Mouse (Mus musculus) Muller cell, postnatal 12 days (primary cell): ENCODE measurements at regions not wholly inside any gene's neighbourhood (a gene's known extent, or its start where the extent isn't known, plus 50 kb on each side); places are given as distances from the start of the nearest gene placed in this dataset.

Experiments used
- DNase-seq: peaks from one replicate; pipeline ENCODE4 v3.0.0-alpha.2; 2015; ENCODE audit errors: inconsistent ontology term

DNA sequence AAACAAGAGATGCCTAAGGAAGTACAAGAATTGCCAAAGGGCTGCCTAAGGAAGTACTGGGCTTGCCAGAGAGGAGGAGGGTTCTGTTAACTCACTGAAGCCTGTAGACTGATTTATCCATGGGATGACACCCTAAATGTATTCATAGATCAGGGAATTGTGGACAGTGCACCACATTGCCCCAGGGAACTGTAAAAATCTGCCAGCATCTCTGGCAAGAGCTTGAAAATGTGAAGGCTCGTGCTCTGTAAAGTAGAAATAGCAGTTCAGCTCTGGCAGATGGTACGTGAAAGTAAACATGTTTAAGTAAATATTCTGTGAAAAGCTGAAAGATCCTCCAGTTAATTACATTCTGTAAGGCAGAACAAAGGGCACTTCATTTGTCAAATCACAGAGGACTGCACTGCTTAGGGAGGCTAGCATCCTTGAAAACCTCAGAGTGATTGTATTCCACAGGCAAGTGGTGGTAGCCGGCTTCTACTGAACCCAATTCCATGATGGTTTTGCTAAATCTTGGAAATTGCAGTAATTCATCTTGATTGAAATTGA is 445.9 kb upstream of the Grin3a start:
- DNase-seq: no peak

- no peak for DNase-seq
Measured at GRCm38 (mm10) chr4:50286602-50287001, 441.1 kb upstream of the Grin3a start.

- no peak for DNase-seq
Measured at GRCm38 (mm10) chr4:50259012-50259601, 413.6 kb upstream of the Grin3a start.

GRCm38 (mm10) chr4:50242042-50242441 is 396.5 kb upstream of the Grin3a start:
- DNase-seq: no peak

- peak; percentile 54 for DNase-seq
Measured at GRCm38 (mm10) chr4:50240951-50241350, 395.4 kb upstream of the Grin3a start.

DNA sequence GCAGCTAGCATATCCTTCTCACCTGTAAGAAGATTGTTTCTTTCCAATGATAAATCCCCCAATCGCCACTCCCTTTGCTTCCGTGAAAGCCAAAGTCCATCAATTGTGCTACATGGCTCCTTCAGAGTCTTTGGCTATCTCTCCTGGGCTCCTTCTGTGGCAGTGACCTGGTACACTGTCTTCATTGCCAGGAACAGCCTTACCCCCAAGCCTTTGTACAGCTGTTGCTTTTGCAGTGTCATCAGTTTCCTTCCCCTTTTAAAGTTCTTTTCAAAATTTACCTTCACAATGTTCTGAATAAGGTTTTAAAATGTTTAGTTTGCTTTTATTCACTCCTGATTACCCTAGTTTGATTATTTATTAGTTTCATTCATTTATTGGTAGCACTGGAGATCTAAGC is 393.8 kb upstream of the Grin3a start:
- DNase-seq: no peak

- DNase-seq: no peak
Measured at GRCm38 (mm10) chr4:50235476-50235875, 389.9 kb upstream of the Grin3a start.

- DNase-seq: no peak
Measured at GRCm38 (mm10) chr4:50203348-50203747, 357.8 kb upstream of the Grin3a start.

GRCm38 (mm10) chr4:50177196-50177595 is 331.7 kb upstream of the Grin3a start:
- no peak for DNase-seq

DNA sequence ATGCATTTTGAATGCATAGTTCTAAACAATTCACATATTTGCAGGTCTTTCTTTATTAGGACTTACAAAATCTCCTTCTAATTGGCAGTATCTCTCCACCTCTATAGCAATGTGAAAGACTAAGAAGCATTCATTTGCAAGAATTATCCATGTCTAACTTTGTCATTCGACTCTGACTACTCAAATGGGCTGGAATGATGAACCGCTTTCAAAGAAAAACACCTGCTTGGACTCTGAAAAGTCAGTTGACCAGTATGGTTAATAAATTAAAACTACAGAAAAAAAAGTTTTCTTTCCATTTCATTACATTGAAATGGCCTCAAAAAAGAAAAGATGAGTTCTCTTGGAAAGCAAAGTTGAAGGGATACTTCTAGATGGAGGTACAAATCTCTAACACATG is 331.1 kb upstream of the Grin3a start:
- no peak for DNase-seq

- DNase-seq: no peak
Measured at GRCm38 (mm10) chr4:50160893-50161292, 315.3 kb upstream of the Grin3a start.

DNA sequence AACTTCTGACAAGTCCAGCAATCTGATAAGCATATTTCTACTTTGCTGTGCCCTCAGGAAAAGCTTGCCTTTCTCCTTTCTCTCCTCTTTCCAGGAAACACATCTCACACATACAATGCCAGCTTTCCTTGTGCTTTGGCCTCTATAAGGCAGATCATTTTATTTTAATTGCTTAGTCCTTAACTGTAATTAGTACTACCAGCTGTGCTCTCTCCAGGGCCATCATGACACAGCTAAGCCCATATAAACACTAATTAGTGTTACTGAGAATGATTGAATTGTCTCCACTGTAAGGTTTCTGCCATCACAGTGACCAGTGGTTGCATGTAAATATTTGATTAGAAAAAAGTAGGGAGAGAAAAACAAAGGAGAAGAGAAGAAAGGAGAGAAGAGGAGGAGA is 300.4 kb upstream of the Grin3a start:
- peak; percentile 11 for DNase-seq

- DNase-seq: no peak
Measured at GRCm38 (mm10) chr4:50130262-50130661, 284.7 kb upstream of the Grin3a start.

DNA sequence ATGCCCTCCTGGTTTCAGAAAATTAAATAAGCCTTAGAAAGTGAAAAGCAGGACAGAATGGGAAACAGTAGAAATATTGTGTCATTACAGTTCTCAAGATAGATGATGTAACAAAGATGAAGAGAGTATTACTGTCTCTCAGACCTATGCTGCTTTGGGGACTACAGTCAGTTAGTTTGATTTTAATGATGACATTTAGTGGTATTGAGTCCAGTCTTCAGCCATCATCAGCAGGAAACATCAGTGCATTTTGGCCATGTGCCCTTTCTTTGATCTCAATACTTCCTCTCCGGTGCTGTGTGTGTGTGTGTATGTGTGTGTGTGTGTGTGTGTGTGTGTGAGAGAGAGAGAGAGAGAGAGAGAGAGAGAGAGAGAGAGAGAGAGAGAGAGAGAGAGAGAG is 261.0 kb upstream of the Grin3a start:
- no peak for DNase-seq

GRCm38 (mm10) chr4:50087860-50088259 is 242.3 kb upstream of the Grin3a start:
- no peak for DNase-seq

- no peak for DNase-seq
Measured at GRCm38 (mm10) chr4:50086676-50087075, 241.1 kb upstream of the Grin3a start.

DNA sequence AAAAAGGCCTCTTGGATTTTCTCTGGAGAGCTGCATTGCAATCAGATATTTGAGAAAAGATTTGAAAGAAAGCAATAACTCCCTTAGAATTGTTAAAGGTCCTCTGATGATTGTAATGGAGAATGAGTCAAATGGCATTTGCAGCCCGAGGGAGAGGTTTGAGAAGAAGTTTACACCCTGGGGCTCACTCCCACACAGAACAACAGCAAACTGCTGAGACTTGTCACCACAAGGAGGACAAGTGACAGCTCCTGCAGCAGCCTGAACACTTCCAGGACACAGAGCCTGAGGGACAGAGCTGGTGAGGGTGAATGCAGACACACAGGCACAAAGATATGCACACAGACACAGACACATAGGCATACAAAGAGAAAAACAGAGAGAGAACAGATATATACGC is 210.0 kb upstream of the Grin3a start:
- DNase-seq: no peak

- no peak for DNase-seq
Measured at GRCm38 (mm10) chr4:50041476-50041875, 195.9 kb upstream of the Grin3a start.

GRCm38 (mm10) chr4:50036079-50036478 is 190.5 kb upstream of the Grin3a start:
- DNase-seq: peak; percentile 26

GRCm38 (mm10) chr4:50025356-50025755 is 179.8 kb upstream of the Grin3a start:
- DNase-seq: no peak
